Mouse (Mus musculus): ENCODE data around the gene Fzd5. TPM values are rescaled to one million over a fixed set of nuclear protein-coding genes. Genes with fewer than 3 reads are reported as not detected.

The Fzd5 gene
- polyA plus RNA-seq, 1 experiment from 2014 or later: 0.28 TPM

DNA sequence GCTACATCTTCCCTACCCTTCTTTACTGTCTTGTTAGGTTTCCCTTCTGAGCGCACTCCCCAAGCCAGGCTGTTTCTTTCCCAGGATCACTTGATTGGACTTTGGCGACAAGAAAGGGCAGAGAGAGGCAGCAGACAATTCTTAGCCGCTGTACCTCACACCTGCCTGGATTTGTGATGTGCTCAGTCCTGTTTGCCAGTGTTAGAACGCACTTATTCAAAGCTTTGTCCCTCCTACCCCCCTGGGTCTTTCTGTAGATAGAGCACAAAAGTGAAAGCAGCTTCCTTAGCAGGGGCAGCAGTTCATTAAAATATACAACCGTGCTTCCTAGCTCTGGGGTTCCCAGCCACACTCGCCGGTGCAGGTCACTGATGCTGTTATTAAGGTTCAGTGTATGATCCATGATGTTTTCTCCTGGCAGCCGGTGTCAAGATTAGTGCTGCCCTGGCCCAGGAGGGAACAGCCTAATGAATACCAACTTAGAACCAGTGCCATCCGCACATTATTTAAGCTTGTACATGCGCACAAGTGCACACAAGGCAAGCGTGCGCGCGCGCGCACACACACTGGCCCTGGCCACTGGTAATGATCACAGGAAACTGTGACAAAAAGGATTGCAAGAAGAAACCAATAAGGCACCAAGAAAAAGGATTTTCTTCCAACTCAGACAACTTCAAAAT, 6.1 kb downstream of the Fzd5 start:
- H3K4me3 ChIP-seq: no peak overlapping the region
- H3K4me2 ChIP-seq (replicated peaks): peak overlapping the region; percentile 5; the same call in 1 of the 2 replicates
- no peaks in the 10 kb centered on the region for H3K9me3 ChIP-seq
- WGBS: 63% methylated on average over 16 of the region's 16 CpGs
- no peak overlapping the region for H3K9ac ChIP-seq
- H3K27me3 ChIP-seq (replicated peaks): peaks cover 50% of the 10 kb centered on the region
- no peaks in the 10 kb centered on the region for H3K36me3 ChIP-seq
- no peak for ATAC-seq (ENCODE audit: low FRiP score, low read depth)
- H3K4me1 ChIP-seq: peaks cover 21% of the 10 kb centered on the region
- no peak overlapping the region for H3K27ac ChIP-seq

- peaks cover 10% of the 10 kb centered on the region for H3K4me1 ChIP-seq
- no peak for ATAC-seq (ENCODE audit: low FRiP score, low read depth)
These were observed 7.5 kb downstream of the Fzd5 start for GRCm38 (mm10) chr1:64730046-64730445.

GRCm38 (mm10) chr1:64721034-64721587, 16.4 kb downstream of the Fzd5 start:
- no peak overlapping the region for H3K9ac ChIP-seq
- peaks cover 20% of the 10 kb centered on the region for H3K36me3 ChIP-seq
- H3K4me2 ChIP-seq (replicated peaks): no peak overlapping the region
- no peak overlapping the region for H3K4me3 ChIP-seq
- no peaks in the 10 kb centered on the region for H3K9me3 ChIP-seq
- H3K27ac ChIP-seq: no peak overlapping the region
- no peaks in the 10 kb centered on the region for H3K27me3 ChIP-seq (replicated peaks)
- 59% methylated on average over 10 of the region's 10 CpGs for WGBS
- no peak for ATAC-seq (ENCODE audit: low FRiP score, low read depth)
- H3K4me1 ChIP-seq: no peaks in the 10 kb centered on the region

More at GRCm38 (mm10) chr1:64730046-64730445, 7.5 kb downstream of the Fzd5 start:
- no peak overlapping the region for H3K4me3 ChIP-seq
- H3K9me3 ChIP-seq: no peaks in the 10 kb centered on the region
- H3K9ac ChIP-seq: no peak overlapping the region
- 82% methylated on average over 4 of the region's 4 CpGs for WGBS
- H3K27me3 ChIP-seq (replicated peaks): peaks cover 36% of the 10 kb centered on the region
- H3K36me3 ChIP-seq: no peaks in the 10 kb centered on the region
- no peak overlapping the region for H3K27ac ChIP-seq
- no peak overlapping the region for H3K4me2 ChIP-seq (replicated peaks)

DNA sequence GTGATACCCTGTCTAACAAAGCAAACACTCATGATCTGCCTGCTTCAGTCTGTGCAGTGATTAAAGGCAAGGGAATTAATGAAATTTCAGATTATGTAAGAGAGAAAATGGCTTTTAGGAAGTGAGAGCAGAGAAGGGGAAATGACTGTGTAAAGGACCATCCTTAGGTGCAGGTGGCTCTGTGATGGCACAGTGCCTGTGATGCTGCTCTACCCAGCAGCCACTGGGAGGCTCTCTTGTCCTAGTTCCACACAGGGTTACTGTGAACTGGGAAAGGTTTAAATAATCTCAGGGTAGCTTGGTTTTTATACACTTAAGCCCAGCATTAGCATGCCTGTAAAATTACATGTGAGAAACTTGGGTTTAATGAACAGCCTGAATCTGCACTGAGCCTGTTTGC, 20.0 kb downstream of the Fzd5 start:
- Histone ChIP-seq H3K4me2 (replicated peaks) (no peak overlapping the region), H3K4me3 (no peak overlapping the region), H3K36me3 (peaks cover 22% of the 10 kb centered on the region), H3K27ac (no peak overlapping the region), H3K4me1 (no peaks in the 10 kb centered on the region), H3K9me3 (no peaks in the 10 kb centered on the region), H3K9ac (no peak overlapping the region), H3K27me3 (replicated peaks) (no peaks in the 10 kb centered on the region)
- peak; percentile 44; the same call in 1 of the 2 replicates for ATAC-seq (ENCODE audit: low FRiP score, low read depth)

GRCm38 (mm10) chr1:64716589-64717304, 20.8 kb downstream of the Fzd5 start:
- 95% methylated on average over 7 of the region's 7 CpGs for WGBS
- no peaks in the 10 kb centered on the region for H3K4me1 ChIP-seq
- ATAC-seq (ENCODE audit: low FRiP score, low read depth): no peak
- no peak overlapping the region for H3K4me2 ChIP-seq (replicated peaks)
- H3K27ac ChIP-seq: no peak overlapping the region
- H3K9ac ChIP-seq: no peak overlapping the region
- H3K9me3 ChIP-seq: no peaks in the 10 kb centered on the region
- peaks cover 22% of the 10 kb centered on the region for H3K36me3 ChIP-seq
- H3K27me3 ChIP-seq (replicated peaks): no peaks in the 10 kb centered on the region
- H3K4me3 ChIP-seq: no peak overlapping the region

- Histone ChIP-seq H3K4me2 (replicated peaks) (no peak overlapping the region), H3K9ac (no peak overlapping the region), H3K27ac (no peak overlapping the region), H3K27me3 (replicated peaks) (no peaks in the 10 kb centered on the region), H3K9me3 (no peaks in the 10 kb centered on the region), H3K4me3 (no peak overlapping the region), H3K4me1 (no peaks in the 10 kb centered on the region), H3K36me3 (peaks cover 22% of the 10 kb centered on the region)
- ATAC-seq (ENCODE audit: low FRiP score, low read depth): no peak
- WGBS: 85% methylated on average over 2 of the region's 2 CpGs
These were observed 22.1 kb downstream of the Fzd5 start for GRCm38 (mm10) chr1:64715458-64715857.

GRCm38 (mm10) chr1:64712006-64712760, 25.4 kb downstream of the Fzd5 start:
- WGBS: 88% methylated on average over 14 of the region's 14 CpGs
- no peak for ATAC-seq (ENCODE audit: low FRiP score, low read depth)
- Histone ChIP-seq H3K27ac (no peak overlapping the region), H3K27me3 (replicated peaks) (no peaks in the 10 kb centered on the region), H3K4me3 (no peak overlapping the region), H3K9ac (no peak overlapping the region), H3K36me3 (peaks cover 24% of the 10 kb centered on the region), H3K4me1 (no peaks in the 10 kb centered on the region), H3K4me2 (replicated peaks) (no peak overlapping the region), H3K9me3 (no peaks in the 10 kb centered on the region)

DNA sequence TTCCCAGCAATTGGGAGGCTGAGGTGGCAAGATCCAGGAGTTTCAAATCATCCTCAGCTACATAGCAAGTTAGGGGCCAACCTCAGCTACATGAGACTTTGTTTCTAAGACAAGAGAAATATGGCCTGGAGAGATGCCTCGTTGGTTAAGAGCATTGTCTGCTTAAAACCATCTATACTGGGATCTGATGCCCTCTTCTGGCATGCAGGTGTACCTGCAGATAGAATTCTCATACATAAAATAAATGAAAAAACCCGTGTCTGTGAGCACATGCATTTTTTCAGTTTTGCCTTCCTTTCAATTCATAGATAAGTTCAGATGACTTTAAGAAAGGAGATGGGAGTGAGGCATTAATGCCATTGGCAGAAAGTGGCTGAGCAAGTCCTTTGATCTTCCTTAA, 27.7 kb downstream of the Fzd5 start:
- H3K27ac ChIP-seq: no peak overlapping the region
- H3K36me3 ChIP-seq: peaks cover 10% of the 10 kb centered on the region
- no peaks in the 10 kb centered on the region for H3K27me3 ChIP-seq (replicated peaks)
- 19% methylated on average over 2 of the region's 2 CpGs for WGBS
- H3K9ac ChIP-seq: no peak overlapping the region
- no peak overlapping the region for H3K4me2 ChIP-seq (replicated peaks)
- ATAC-seq (ENCODE audit: low FRiP score, low read depth): no peak
- H3K9me3 ChIP-seq: no peaks in the 10 kb centered on the region
- H3K4me3 ChIP-seq: no peak overlapping the region
- no peaks in the 10 kb centered on the region for H3K4me1 ChIP-seq

GRCm38 (mm10) chr1:64706610-64707009, 30.9 kb downstream of the Fzd5 start:
- peaks cover 14% of the 10 kb centered on the region for H3K36me3 ChIP-seq
- H3K4me1 ChIP-seq: no peaks in the 10 kb centered on the region
- no peaks in the 10 kb centered on the region for H3K27me3 ChIP-seq (replicated peaks)
- no peaks in the 10 kb centered on the region for H3K9me3 ChIP-seq
- H3K27ac ChIP-seq: no peak overlapping the region
- H3K9ac ChIP-seq: no peak overlapping the region
- WGBS: 93% methylated on average over 2 of the region's 2 CpGs
- no peak overlapping the region for H3K4me2 ChIP-seq (replicated peaks)
- H3K4me3 ChIP-seq: no peak overlapping the region
- ATAC-seq (ENCODE audit: low FRiP score, low read depth): no peak

DNA sequence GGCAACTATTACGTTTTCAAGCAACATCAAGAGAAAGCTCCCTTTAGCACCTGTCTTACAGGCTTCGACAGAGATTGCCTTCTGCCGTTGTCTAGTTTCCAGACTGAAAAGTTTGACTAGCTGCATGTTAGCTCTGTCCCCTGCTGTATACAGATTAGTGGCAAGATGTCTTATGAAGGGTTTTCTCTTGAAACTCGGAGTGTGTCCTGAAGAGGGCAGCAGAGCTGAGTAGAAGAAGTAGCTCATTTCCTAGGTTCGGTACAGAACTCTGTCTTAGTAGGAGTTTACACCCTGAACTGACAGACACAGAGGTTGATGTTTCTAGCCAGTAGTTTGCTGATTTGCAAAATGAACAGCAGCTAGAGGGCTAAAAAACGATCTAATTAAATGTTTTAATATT, 32.3 kb downstream of the Fzd5 start:
- Histone ChIP-seq H3K4me1 (no peaks in the 10 kb centered on the region), H3K27me3 (replicated peaks) (no peaks in the 10 kb centered on the region), H3K9ac (no peak overlapping the region), H3K9me3 (no peaks in the 10 kb centered on the region), H3K4me2 (replicated peaks) (no peak overlapping the region), H3K27ac (no peak overlapping the region), H3K4me3 (no peak overlapping the region), H3K36me3 (peaks cover 22% of the 10 kb centered on the region)
- WGBS: 53% methylated on average over 6 of the region's 6 CpGs
- ATAC-seq (ENCODE audit: low FRiP score, low read depth): no peak

GRCm38 (mm10) chr1:64701780-64702179, 35.8 kb downstream of the Fzd5 start:
- Histone ChIP-seq H3K9ac (no peak overlapping the region), H3K4me3 (no peak overlapping the region), H3K36me3 (peaks cover 15% of the 10 kb centered on the region), H3K27ac (no peak overlapping the region), H3K27me3 (replicated peaks) (no peaks in the 10 kb centered on the region), H3K4me2 (replicated peaks) (no peak overlapping the region), H3K9me3 (no peaks in the 10 kb centered on the region), H3K4me1 (no peaks in the 10 kb centered on the region)
- 89% methylated on average over 3 of the region's 3 CpGs for WGBS
- ATAC-seq (ENCODE audit: low FRiP score, low read depth): no peak

DNA sequence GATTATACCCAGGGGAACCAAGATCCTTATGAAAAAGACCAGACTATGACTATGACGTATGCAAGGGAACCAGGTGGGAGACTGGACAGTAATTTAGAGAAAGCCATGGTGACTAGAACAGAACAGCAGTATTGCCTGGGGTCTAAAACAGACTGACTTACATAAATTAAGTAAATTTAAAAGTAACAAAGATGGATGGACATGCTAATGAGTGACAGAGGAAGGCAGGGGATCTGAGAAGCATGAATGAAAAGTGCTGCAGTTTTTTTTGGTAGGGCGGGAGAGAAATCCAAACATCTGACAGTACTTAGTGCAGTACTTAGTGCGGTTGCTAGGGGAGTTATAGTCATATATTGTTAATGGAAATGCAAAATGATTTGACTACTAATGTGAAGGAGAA, 42.4 kb downstream of the Fzd5 start:
- Histone ChIP-seq H3K4me3 (no peak overlapping the region), H3K4me1 (peaks cover 15% of the 10 kb centered on the region), H3K9ac (no peak overlapping the region), H3K4me2 (replicated peaks) (no peak overlapping the region), H3K27me3 (replicated peaks) (no peaks in the 10 kb centered on the region), H3K36me3 (no peaks in the 10 kb centered on the region), H3K27ac (no peak overlapping the region), H3K9me3 (no peaks in the 10 kb centered on the region)
- ATAC-seq (ENCODE audit: low FRiP score, low read depth): no peak
- 65% methylated on average over 3 of the region's 3 CpGs for WGBS
